Mouse (Mus musculus) right cerebral cortex, adult 18-20 months (tissue): Measurements from ENCODE around the gene Olfr1357.

Experiments
- DNase-seq: peaks from one replicate; pipeline ENCODE4 v3.0.0; 2022; ENCODE audit warnings: mixed read lengths

Gene Olfr1357

GRCm38 (mm10) chr10:78578204-78578603, 39.7 kb downstream of the Olfr1357 start:
- no peak for DNase-seq

GRCm38 (mm10) chr10:78576435-78577184, 41.3 kb downstream of the Olfr1357 start:
- no peak for DNase-seq

- peak; percentile 33 for DNase-seq
Observed at GRCm38 (mm10) chr10:78575690-78576089, 42.2 kb downstream of the Olfr1357 start.

- no peak for DNase-seq
Observed at GRCm38 (mm10) chr10:78575105-78575632, 42.7 kb downstream of the Olfr1357 start.

- peak; percentile 94 for DNase-seq
Observed at GRCm38 (mm10) chr10:78574250-78575104, 43.4 kb downstream of the Olfr1357 start, which contains the start of gene Ilvbl. Gene Ilvbl (plus strand): TSS chr10:78574346.

GRCm38 (mm10) chr10:78573226-78573625, 44.6 kb downstream of the Olfr1357 start:
- no peak for DNase-seq

- no peak for DNase-seq
Observed at GRCm38 (mm10) chr10:78570897-78571296, 47.0 kb downstream of the Olfr1357 start.

- no peak for DNase-seq
Observed at GRCm38 (mm10) chr10:78570416-78570815, 47.5 kb downstream of the Olfr1357 start.

- DNase-seq = no peak
Observed at GRCm38 (mm10) chr10:78569686-78570085, 48.2 kb downstream of the Olfr1357 start.

GRCm38 (mm10) chr10:78569191-78569590, 48.7 kb downstream of the Olfr1357 start:
- DNase-seq = no peak

- DNase-seq = no peak
Observed at GRCm38 (mm10) chr10:78565070-78565469, 52.8 kb downstream of the Olfr1357 start.
